Mouse (Mus musculus): Measurements from ENCODE around the gene Rab5b. TPM values are rescaled to one million over a fixed set of nuclear protein-coding genes. Genes with fewer than 3 reads are reported as not detected.

Rab5b gene
- polyA plus RNA-seq, 1 experiment from 2014 or later = 74.7 TPM

- peak; percentile 94 for DNase-seq (ENCODE audit: low spot score)
- H3K27me3 ChIP-seq (replicated peaks; ENCODE audit: control insufficient read depth, insufficient read depth, low read length) = no peaks in the 10 kb centered on the region
- H3K36me3 ChIP-seq (ENCODE audit: control insufficient read depth, insufficient read depth, low read length) = peaks cover 13% of the 10 kb centered on the region; the same call in 1 of the 2 replicates
- H3K9ac ChIP-seq (ENCODE audit: low read depth, low read length) = peak within 1 kb of the TSS; percentile 71
- peak; percentile 94 for ATAC-seq (ENCODE audit: low read depth)
- peak within 1 kb of the TSS; percentile 73; the same call in 1 of the 2 replicates for H3K27ac ChIP-seq (replicated peaks; ENCODE audit: low read depth, low read length)
- H3K9me3 ChIP-seq (ENCODE audit: control insufficient read depth, low read length) = no peaks in the 10 kb centered on the region
- peaks cover 5% of the 10 kb centered on the region for H3K4me1 ChIP-seq (ENCODE audit: control insufficient read depth, insufficient read depth, low read length)
- under 1% methylated on average over 43 of the region's 60 CpGs for WGBS
- H3K4me3 ChIP-seq (ENCODE audit: low read depth, low read length) = peak within 1 kb of the TSS; percentile 69
- H3K4me2 ChIP-seq (ENCODE audit: low read depth, low read length) = peak within 1 kb of the TSS; percentile 94
These were observed 22.1 kb downstream of the Rab5b start, which contains the start of gene Suox for GRCm38 (mm10) chr10:128673763-128674468. TSS of gene Suox (minus strand) at chr10:128674073.

DNA sequence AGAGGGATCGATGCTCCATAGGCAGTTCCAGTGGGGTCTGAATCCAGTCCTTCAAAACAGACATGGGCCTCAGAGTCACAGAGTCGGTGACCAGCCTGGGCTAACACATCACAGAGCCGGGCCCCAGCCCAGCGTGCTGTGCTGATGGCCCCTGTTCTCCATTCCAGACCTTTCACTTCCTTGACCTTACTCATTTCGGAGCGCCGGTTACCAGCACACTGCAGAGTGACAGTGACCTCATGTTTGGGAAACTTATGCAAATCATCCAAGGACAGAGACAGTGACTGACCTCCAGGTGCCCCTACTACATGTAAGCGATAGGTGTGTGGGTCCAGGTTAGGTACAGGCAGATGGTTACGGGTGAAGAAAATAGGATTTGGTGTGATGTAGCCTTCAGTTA lies 24.9 kb downstream of the Rab5b start:
- Histone ChIP-seq H3K4me1 (ENCODE audit: control insufficient read depth, insufficient read depth, low read length) (peaks cover 10% of the 10 kb centered on the region), H3K4me2 (ENCODE audit: low read depth, low read length) (no peak overlapping the region), H3K9me3 (ENCODE audit: control insufficient read depth, low read length) (no peaks in the 10 kb centered on the region), H3K4me3 (ENCODE audit: low read depth, low read length) (no peak overlapping the region), H3K27me3 (replicated peaks; ENCODE audit: control insufficient read depth, insufficient read depth, low read length) (no peaks in the 10 kb centered on the region), H3K9ac (ENCODE audit: low read depth, low read length) (no peak overlapping the region), H3K27ac (replicated peaks; ENCODE audit: low read depth, low read length) (no peak overlapping the region), H3K36me3 (ENCODE audit: control insufficient read depth, insufficient read depth, low read length) (peaks cover 13% of the 10 kb centered on the region; the same call in 1 of the 2 replicates)
- 88% methylated on average over 9 of the region's 9 CpGs for WGBS
- ATAC-seq (ENCODE audit: low read depth) (no peak), DNase-seq (ENCODE audit: low spot score) (no peak)

- H3K4me3 ChIP-seq (ENCODE audit: low read depth, low read length) = peak overlapping the region; percentile 82
These were observed 27.0 kb downstream of the Rab5b start for GRCm38 (mm10) chr10:128668790-128669672.

DNA sequence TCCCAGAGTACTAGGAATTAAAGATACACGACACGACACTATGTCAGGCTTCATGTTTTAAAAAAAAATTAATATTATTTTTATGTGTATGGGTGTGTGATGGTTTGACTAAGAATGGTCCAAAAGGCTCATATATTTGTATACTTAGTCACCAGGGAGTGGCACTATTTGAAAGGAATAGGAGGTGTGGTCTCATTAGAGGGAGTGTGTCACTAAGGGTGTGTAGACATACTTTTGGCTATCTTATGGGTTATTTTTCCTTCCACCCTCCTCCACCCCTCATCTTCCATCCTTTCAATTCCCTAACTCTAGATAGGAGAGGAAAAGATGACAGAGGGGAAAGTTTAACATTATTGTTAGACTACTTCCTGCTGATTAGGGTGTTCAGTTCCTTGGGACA lies 30.3 kb downstream of the Rab5b start:
- 95% methylated on average over 2 of the region's 2 CpGs for WGBS

More at GRCm38 (mm10) chr10:128668790-128669672, 27.0 kb downstream of the Rab5b start:
- H3K4me1 ChIP-seq (ENCODE audit: control insufficient read depth, insufficient read depth, low read length) = peaks cover 10% of the 10 kb centered on the region
- peaks cover 13% of the 10 kb centered on the region; the same call in 1 of the 2 replicates for H3K36me3 ChIP-seq (ENCODE audit: control insufficient read depth, insufficient read depth, low read length)
- H3K27me3 ChIP-seq (replicated peaks; ENCODE audit: control insufficient read depth, insufficient read depth, low read length) = no peaks in the 10 kb centered on the region
- WGBS = under 1% methylated on average over 40 of the region's 42 CpGs
- peak; percentile 50 for ATAC-seq (ENCODE audit: low read depth)
- peak overlapping the region; percentile 74 for H3K4me2 ChIP-seq (ENCODE audit: low read depth, low read length)
- H3K9me3 ChIP-seq (ENCODE audit: control insufficient read depth, low read length) = no peaks in the 10 kb centered on the region
- peak overlapping the region; percentile 88 for H3K27ac ChIP-seq (replicated peaks; ENCODE audit: low read depth, low read length)
- DNase-seq (ENCODE audit: low spot score) = peak; percentile 83
- H3K9ac ChIP-seq (ENCODE audit: low read depth, low read length) = peak overlapping the region; percentile 81

DNA sequence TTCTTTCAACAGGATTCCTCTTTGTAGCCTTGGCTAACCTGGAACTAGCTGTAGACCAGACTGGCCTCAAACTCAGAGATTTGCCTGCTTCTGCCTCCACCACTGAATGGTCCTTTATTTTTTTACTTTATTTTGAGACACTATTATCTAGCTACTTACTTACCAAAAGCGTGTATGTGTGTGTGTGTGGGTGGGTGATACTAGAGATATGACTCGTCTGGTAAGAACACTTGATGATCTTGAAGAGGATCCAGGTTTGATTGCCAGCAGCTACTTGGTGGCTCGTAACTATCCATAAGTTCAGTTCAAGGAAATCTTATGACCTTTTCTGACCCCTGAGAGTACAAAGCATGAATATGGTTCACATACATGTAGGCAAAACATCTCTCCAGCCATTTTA lies 30.8 kb downstream of the Rab5b start:
- WGBS = 84% methylated on average over 3 of the region's 3 CpGs

More for the DNA sequence above, 30.3 kb downstream of the Rab5b start:
- no peak overlapping the region for H3K9ac ChIP-seq (ENCODE audit: low read depth, low read length)
- H3K9me3 ChIP-seq (ENCODE audit: control insufficient read depth, low read length) = no peaks in the 10 kb centered on the region
- H3K4me2 ChIP-seq (ENCODE audit: low read depth, low read length) = no peak overlapping the region
- H3K27ac ChIP-seq (replicated peaks; ENCODE audit: low read depth, low read length) = no peak overlapping the region
- H3K4me3 ChIP-seq (ENCODE audit: low read depth, low read length) = no peak overlapping the region
- peaks cover 5% of the 10 kb centered on the region; the same call in 1 of the 2 replicates for H3K4me1 ChIP-seq (ENCODE audit: control insufficient read depth, insufficient read depth, low read length)
- peaks cover under 1% of the 10 kb centered on the region; the same call in 1 of the 2 replicates for H3K36me3 ChIP-seq (ENCODE audit: control insufficient read depth, insufficient read depth, low read length)
- DNase-seq (ENCODE audit: low spot score) (no peak), ATAC-seq (ENCODE audit: low read depth) (no peak)
- no peaks in the 10 kb centered on the region for H3K27me3 ChIP-seq (replicated peaks; ENCODE audit: control insufficient read depth, insufficient read depth, low read length)

DNA sequence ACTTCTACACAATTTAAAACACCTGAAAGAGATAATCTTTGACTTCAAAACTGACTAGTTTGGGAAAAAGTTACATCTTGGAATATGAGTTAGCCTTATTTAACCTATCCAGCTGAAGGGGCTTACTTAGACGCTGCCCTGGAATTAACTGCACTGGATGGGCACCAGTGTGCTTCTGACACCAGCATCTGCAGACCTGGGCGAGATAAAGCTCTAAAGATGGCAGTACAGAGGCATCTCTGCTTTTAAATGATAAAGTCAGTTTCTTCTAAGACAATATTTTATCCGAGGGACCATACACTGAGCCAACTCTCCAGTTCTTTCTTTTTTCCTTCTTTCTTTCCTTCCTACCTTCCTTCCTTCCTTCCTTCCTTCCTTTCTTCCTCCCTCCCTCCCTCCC lies 31.3 kb downstream of the Rab5b start:
- no peak overlapping the region for H3K9ac ChIP-seq (ENCODE audit: low read depth, low read length)
- no peak overlapping the region for H3K4me2 ChIP-seq (ENCODE audit: low read depth, low read length)
- no peak for DNase-seq (ENCODE audit: low spot score)
- 74% methylated on average over 3 of the region's 3 CpGs for WGBS
- H3K4me1 ChIP-seq (ENCODE audit: control insufficient read depth, insufficient read depth, low read length) = peaks cover 5% of the 10 kb centered on the region; the same call in 1 of the 2 replicates
- no peaks in the 10 kb centered on the region for H3K9me3 ChIP-seq (ENCODE audit: control insufficient read depth, low read length)
- no peak overlapping the region for H3K27ac ChIP-seq (replicated peaks; ENCODE audit: low read depth, low read length)
- no peaks in the 10 kb centered on the region for H3K27me3 ChIP-seq (replicated peaks; ENCODE audit: control insufficient read depth, insufficient read depth, low read length)
- ATAC-seq (ENCODE audit: low read depth) = no peak
- H3K4me3 ChIP-seq (ENCODE audit: low read depth, low read length) = no peak overlapping the region
- no peaks in the 10 kb centered on the region for H3K36me3 ChIP-seq (ENCODE audit: control insufficient read depth, insufficient read depth, low read length)

More for the DNA sequence above, 30.8 kb downstream of the Rab5b start:
- H3K36me3 ChIP-seq (ENCODE audit: control insufficient read depth, insufficient read depth, low read length) = no peaks in the 10 kb centered on the region
- no peak overlapping the region for H3K4me2 ChIP-seq (ENCODE audit: low read depth, low read length)
- H3K9me3 ChIP-seq (ENCODE audit: control insufficient read depth, low read length) = no peaks in the 10 kb centered on the region
- no peaks in the 10 kb centered on the region for H3K27me3 ChIP-seq (replicated peaks; ENCODE audit: control insufficient read depth, insufficient read depth, low read length)
- no peak for ATAC-seq (ENCODE audit: low read depth)
- no peak overlapping the region for H3K27ac ChIP-seq (replicated peaks; ENCODE audit: low read depth, low read length)
- no peak overlapping the region for H3K9ac ChIP-seq (ENCODE audit: low read depth, low read length)
- DNase-seq (ENCODE audit: low spot score) = no peak
- no peak overlapping the region for H3K4me3 ChIP-seq (ENCODE audit: low read depth, low read length)
- peaks cover 5% of the 10 kb centered on the region; the same call in 1 of the 2 replicates for H3K4me1 ChIP-seq (ENCODE audit: control insufficient read depth, insufficient read depth, low read length)

- 59% methylated on average over 5 of the region's 5 CpGs for WGBS
- Histone ChIP-seq H3K4me1 (ENCODE audit: control insufficient read depth, insufficient read depth, low read length) (peaks cover 5% of the 10 kb centered on the region; the same call in 1 of the 2 replicates), H3K9ac (ENCODE audit: low read depth, low read length) (no peak overlapping the region), H3K27me3 (replicated peaks; ENCODE audit: control insufficient read depth, insufficient read depth, low read length) (no peaks in the 10 kb centered on the region), H3K4me3 (ENCODE audit: low read depth, low read length) (no peak overlapping the region), H3K36me3 (ENCODE audit: control insufficient read depth, insufficient read depth, low read length) (no peaks in the 10 kb centered on the region), H3K4me2 (ENCODE audit: low read depth, low read length) (no peak overlapping the region), H3K9me3 (ENCODE audit: control insufficient read depth, low read length) (no peaks in the 10 kb centered on the region), H3K27ac (replicated peaks; ENCODE audit: low read depth, low read length) (no peak overlapping the region)
- no peak for ATAC-seq (ENCODE audit: low read depth)
- no peak for DNase-seq (ENCODE audit: low spot score)
These were observed 32.4 kb downstream of the Rab5b start for GRCm38 (mm10) chr10:128663441-128664220.

- ATAC-seq (ENCODE audit: low read depth) (no peak), DNase-seq (ENCODE audit: low spot score) (no peak)
- no peaks in the 10 kb centered on the region for H3K4me1 ChIP-seq (ENCODE audit: control insufficient read depth, insufficient read depth, low read length)
- H3K27ac ChIP-seq (replicated peaks; ENCODE audit: low read depth, low read length) = no peak overlapping the region
- no peaks in the 10 kb centered on the region for H3K36me3 ChIP-seq (ENCODE audit: control insufficient read depth, insufficient read depth, low read length)
- H3K4me3 ChIP-seq (ENCODE audit: low read depth, low read length) = no peak overlapping the region
- H3K27me3 ChIP-seq (replicated peaks; ENCODE audit: control insufficient read depth, insufficient read depth, low read length) = no peaks in the 10 kb centered on the region
- H3K9me3 ChIP-seq (ENCODE audit: control insufficient read depth, low read length) = no peaks in the 10 kb centered on the region
- no peak overlapping the region for H3K9ac ChIP-seq (ENCODE audit: low read depth, low read length)
- no peak overlapping the region for H3K4me2 ChIP-seq (ENCODE audit: low read depth, low read length)
These were observed 33.6 kb downstream of the Rab5b start for GRCm38 (mm10) chr10:128662465-128662864.
